Mouse (Mus musculus) limb, embryonic 14.5 days (tissue): ENCODE results near the gene Prdm8. TPM values are rescaled to one million over a fixed set of nuclear protein-coding genes. Genes with fewer than 3 reads are reported as not detected.

Experiments
- ATAC-seq: fragments of 200-750 bp; cut with Nextera tagmentation; 2 replicates; pipeline ENCODE4 v1.8.0; 2017; ENCODE audit warnings: low read depth, moderate number of reproducible peaks, moderate TSS enrichment; ENCODE audit not compliant: low FRiP score
- DNase-seq: peaks from one replicate; pipeline ENCODE4 v3.0.0-alpha.2; 2015; ENCODE audit warnings: low spot score
- H3K27ac ChIP-seq: fragments of 300-500 bp; sonication (generic); replicated peaks from 2 replicates; pipeline ENCODE4 v1.5.1; 2014; ENCODE audit warnings: low read depth, mild to moderate bottlenecking, low read length, moderate library complexity, mixed read lengths
- H3K27me3 ChIP-seq: fragments of 300-500 bp; sonication (generic); 2 replicates; pipeline ENCODE4 v1.6.1; 2014; ENCODE audit warnings: low read length, mixed read lengths; ENCODE audit not compliant: control insufficient read depth, insufficient read depth
- H3K36me3 ChIP-seq: fragments of 300-500 bp; sonication (generic); 2 replicates; pipeline ENCODE4 v1.6.1; 2014; ENCODE audit warnings: mild to moderate bottlenecking, low read length, moderate library complexity, mixed read lengths; ENCODE audit not compliant: control insufficient read depth, insufficient read depth
- H3K4me1 ChIP-seq: fragments of 300-500 bp; sonication (generic); 2 replicates; pipeline ENCODE4 v1.6.1; 2014; ENCODE audit warnings: antibody characterized with exemption, low read length, mixed read lengths; ENCODE audit not compliant: control insufficient read depth, insufficient read depth
- H3K4me2 ChIP-seq: fragments of 300-500 bp; sonication (generic); replicated peaks from 2 replicates; pipeline ENCODE4 v1.6.1; 2014; ENCODE audit warnings: low read depth, mild to moderate bottlenecking, low read length, moderate library complexity; ENCODE audit not compliant: severe bottlenecking
- H3K4me3 ChIP-seq: fragments of 300-500 bp; sonication (generic); replicated peaks from 2 replicates; pipeline ENCODE4 v1.5.1; 2014; ENCODE audit warnings: low read length
- H3K9ac ChIP-seq: fragments of 300-500 bp; sonication (generic); 2 replicates; pipeline ENCODE4 v1.6.1; 2014; ENCODE audit warnings: mild to moderate bottlenecking, low read depth, low read length, moderate library complexity; ENCODE audit not compliant: severe bottlenecking
- H3K9me3 ChIP-seq: fragments of 300-500 bp; sonication (generic); 2 replicates; pipeline ENCODE4 v1.6.1; 2016; ENCODE audit warnings: low read length; ENCODE audit not compliant: control insufficient read depth
- POLR2A ChIP-seq: fragments of 200-500 bp; IDR thresholded peaks from 2 replicates; pipeline ENCODE4 v1.8.0; 2012; ENCODE audit warnings: inconsistent platforms, mild to moderate bottlenecking, moderate library complexity, borderline replicate concordance; ENCODE audit not compliant: insufficient read depth, insufficient read length; ENCODE audit errors: extremely low read depth
- WGBS: fragments of 180-500 bp; shearing (Covaris S2); extraction: QIAGEN DNeasy Blood & Tissue Kit; methylation state at CpG from one replicate; pipeline ENCODE4 v1.1.7; 2014; 5-methylcytosine and 5-hydroxymethylcytosine counted together
- polyA plus RNA-seq, 2 experiments: library from polyadenylated mRNA; depleted of rRNA in 1 of 2; stranded (reverse) in 1 of 2; unstranded in 1 of 2; fragments of >200 nt; fragmentation: Nextera tagmentation in 1 of 2; extraction: Ambion mirVana in 1 of 2; gene quantifications; 2 replicates each; pipeline versions ENCODE4 v1.2.1 to v1.2.3; 2012 to 2014

Prdm8 gene
- polyA plus RNA-seq, 2 experiments: 0.58 to 1.7 TPM

DNA sequence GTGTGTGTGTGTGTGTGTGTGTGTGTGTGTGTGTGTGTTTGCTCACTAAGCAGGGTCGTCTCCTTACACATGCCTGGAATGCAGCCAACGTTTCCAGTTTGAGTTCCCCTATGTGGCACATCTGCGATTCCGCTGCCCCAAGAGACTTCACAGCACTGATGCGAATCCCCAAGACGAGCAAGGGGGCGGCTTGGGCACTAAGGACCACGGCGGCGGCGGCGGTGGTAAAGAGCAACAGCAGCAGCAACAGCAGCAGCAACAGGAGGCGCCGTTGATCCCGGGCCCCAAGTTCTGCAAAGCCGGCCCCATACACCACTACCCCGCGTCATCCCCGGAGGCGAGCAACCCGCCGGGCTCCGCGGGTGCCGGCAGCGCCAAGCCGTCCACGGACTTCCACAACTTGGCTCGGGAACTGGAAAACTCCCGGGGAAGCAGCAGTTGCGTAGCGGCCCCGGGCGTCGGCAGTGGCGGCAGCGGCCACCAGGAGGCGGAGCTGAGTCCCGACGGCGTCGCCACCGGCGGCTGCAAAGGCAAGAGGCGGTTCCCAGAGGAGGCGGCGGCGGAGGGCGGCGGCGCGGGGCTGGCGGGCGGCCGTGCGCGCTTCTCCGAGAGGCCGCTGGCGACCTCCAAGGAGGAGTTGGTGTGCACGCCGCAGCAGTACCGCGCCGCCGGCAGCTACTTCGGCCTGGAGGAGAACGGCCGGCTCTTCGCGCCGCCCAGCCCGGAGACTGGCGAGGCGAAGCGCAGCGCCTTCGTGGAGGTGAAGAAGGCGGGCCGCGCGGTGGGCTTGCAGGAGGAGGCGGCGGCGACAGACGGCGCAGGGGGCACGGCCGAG, 18.2 kb downstream of the Prdm8 start:
- WGBS: 1% methylated on average over 66 of the region's 89 CpGs
- no peak for TF ChIP-seq POLR2A

DNA sequence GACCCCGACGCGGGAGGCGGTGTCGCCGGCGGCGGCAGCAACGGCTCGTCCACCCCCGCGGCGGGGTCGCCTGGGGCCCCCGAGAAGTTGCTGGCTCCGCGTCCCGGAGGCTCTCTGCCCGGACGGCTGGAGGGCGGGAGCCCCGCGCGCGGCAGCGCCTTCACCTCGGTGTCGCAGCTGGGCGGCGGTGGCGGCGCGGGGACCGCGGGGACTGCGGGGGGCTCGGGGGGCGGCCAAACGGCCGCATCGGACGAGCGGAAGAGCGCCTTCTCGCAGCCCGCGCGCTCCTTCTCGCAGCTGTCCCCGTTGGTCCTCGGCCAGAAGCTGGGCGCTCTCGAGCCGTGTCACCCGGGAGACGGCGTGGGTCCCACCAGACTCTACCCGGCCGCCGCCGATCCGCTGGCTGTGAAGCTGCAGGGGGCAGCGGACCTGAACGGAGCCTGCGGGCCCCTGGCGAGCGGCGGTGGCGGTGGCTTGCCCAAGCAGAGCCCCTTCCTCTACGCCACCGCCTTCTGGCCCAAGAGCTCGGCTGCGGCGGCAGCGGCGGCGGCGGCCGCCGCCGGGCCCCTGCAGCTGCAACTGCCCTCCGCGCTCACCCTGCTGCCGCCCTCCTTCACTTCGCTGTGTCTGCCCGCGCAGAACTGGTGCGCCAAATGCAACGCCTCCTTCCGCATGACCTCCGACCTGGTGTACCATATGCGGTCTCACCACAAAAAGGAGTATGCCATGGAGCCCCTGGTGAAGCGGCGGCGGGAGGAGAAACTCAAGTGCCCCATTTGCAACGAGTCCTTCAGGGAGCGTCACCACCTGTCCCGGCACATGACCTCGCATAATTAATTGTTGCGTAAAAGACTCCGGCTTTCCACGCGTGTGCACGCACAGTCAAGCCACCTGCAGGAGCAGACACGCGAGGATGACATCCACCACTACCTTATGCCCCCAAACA, 19.1 kb downstream of the Prdm8 start:
- H3K27ac ChIP-seq: no peak overlapping the region
- H3K9ac ChIP-seq: peak overlapping the region; percentile 53
- H3K4me3 ChIP-seq: peak overlapping the region; percentile 58
- peak overlapping the region; percentile 92 for H3K4me2 ChIP-seq
- H3K4me1 ChIP-seq: peaks cover 13% of the 10 kb centered on the region; the same call in 1 of the 2 replicates
- DNase-seq (no peak), ATAC-seq (peak; percentile 16; the same call in 1 of the 2 replicates)
- no peaks in the 10 kb centered on the region for H3K36me3 ChIP-seq
- H3K27me3 ChIP-seq: peaks cover 92% of the 10 kb centered on the region
- no peak for TF ChIP-seq POLR2A
- under 1% methylated on average over 50 of the region's 106 CpGs for WGBS
- H3K9me3 ChIP-seq: no peaks in the 10 kb centered on the region

More for the DNA sequence above, 18.2 kb downstream of the Prdm8 start:
- Histone ChIP-seq H3K9me3 (no peaks in the 10 kb centered on the region), H3K4me3 (peak overlapping the region; percentile 58), H3K27ac (no peak overlapping the region), H3K4me2 (peak overlapping the region; percentile 92), H3K36me3 (no peaks in the 10 kb centered on the region), H3K27me3 (peaks cover 97% of the 10 kb centered on the region), H3K4me1 (peaks cover 12% of the 10 kb centered on the region; the same call in 1 of the 2 replicates), H3K9ac (peak overlapping the region; percentile 53)
- DNase-seq (peak; percentile 66), ATAC-seq (peak; percentile 70)

DNA sequence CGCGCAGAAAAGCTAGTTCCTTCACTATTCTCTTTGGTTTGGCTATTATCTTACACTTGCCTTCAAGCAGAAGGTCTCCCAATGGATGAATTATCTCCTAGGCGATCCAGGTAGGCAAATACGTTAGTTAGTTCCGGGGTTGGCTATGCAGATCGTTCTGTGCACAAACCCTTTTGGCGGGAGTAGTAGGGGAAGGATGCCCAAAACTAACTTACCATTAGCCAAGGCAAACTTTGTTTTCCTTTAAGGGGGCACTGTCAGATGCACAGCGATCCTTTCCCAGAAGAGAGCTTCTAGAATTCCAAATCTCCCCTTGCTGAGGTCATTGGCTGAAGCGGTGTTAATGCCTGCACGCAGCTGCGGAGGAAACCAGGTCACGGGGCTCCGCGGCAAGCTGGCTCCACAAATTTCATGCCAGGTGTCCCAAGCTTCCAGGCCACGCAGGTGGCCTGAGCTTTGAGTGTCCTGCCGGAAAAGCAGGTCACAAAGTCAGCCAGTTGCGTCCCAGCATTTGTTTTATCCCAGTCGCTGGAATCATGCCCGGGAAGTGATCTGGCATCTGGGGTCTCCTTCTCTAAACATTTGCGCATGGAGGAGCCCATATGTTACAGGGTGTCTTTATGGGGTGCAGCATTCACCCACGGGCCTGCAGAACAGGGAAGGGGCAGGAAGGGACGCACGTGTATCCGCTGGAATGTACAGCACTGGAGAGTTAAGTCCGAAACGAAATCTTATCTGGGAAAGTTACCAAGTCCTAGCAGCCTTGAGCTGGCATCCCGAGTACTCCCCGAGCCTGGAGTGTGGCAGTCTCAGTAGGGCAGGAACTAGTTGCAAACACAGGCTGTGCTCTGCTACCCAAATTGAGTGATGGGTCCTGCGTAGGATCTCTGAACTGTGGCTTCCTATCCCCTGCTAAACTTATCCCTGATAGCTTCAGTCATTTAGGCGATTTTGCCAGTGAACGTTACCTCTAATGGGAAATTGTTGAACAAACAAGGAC, 22.5 kb downstream of the Prdm8 start:
- peaks cover 58% of the 10 kb centered on the region for H3K27me3 ChIP-seq
- H3K4me2 ChIP-seq: peak overlapping the region; percentile 37
- no peaks in the 10 kb centered on the region for H3K36me3 ChIP-seq
- no peak for TF ChIP-seq POLR2A
- no peak for ATAC-seq
- peak overlapping the region; percentile 20 for H3K4me3 ChIP-seq
- WGBS: under 1% methylated on average over 31 of the region's 31 CpGs
- H3K9ac ChIP-seq: no peak overlapping the region
- no peaks in the 10 kb centered on the region for H3K9me3 ChIP-seq
- no peak overlapping the region for H3K27ac ChIP-seq
- peaks cover 13% of the 10 kb centered on the region; the same call in 1 of the 2 replicates for H3K4me1 ChIP-seq
- no peak for DNase-seq

DNA sequence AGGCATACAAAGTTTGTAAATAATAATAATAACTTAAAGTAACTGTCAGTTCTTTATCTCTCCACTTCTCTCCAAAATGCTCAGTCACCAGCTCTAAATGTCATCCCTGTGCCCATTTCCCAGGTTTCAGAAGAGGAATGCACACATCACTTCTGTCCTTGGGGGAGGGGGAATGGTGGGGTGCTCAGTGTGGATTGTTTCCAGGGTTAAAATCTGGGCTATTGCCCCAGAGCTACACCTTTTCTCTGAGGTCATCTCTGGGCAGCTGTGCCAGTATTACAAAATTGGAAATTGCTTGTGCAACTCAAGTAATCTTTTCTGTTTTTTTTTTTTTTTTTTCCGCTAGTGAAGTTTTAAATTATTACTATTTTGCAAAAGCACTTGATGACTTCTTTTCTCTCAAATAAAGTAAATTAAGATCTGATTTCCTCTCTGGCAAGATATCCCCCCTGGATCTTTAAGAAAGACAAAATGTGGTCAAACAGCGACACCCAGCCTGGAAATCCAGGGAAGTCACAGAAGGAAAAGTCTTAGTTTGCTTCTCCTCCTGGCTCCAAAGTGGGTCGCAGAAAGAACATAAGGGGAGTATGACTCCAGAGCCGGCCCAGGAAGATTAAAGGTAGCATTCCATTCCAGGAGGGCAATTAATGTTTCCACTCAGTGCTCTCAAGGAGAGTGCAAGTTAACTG, 25.4 kb downstream of the Prdm8 start:
- no peak overlapping the region for H3K4me2 ChIP-seq
- H3K4me3 ChIP-seq: no peak overlapping the region
- WGBS: 26% methylated on average over 4 of the region's 4 CpGs
- peaks cover 11% of the 10 kb centered on the region; the same call in 1 of the 2 replicates for H3K4me1 ChIP-seq
- no peak overlapping the region for H3K9ac ChIP-seq
- H3K27me3 ChIP-seq: peaks cover 30% of the 10 kb centered on the region
- no peaks in the 10 kb centered on the region for H3K9me3 ChIP-seq
- DNase-seq (no peak), ATAC-seq (no peak)
- no peaks in the 10 kb centered on the region for H3K36me3 ChIP-seq
- H3K27ac ChIP-seq: no peak overlapping the region
- TF ChIP-seq POLR2A: no peak
